Mouse (Mus musculus): Measurements from ENCODE around the gene Olfr635. TPM values are rescaled to one million over a fixed set of nuclear protein-coding genes. Genes with fewer than 3 reads are reported as not detected.

Olfr635 gene
- polyA plus RNA-seq, 1 experiment from 2014 or later: not detected

- no peak overlapping the region for H3K4me2 ChIP-seq
- H3K4me3 ChIP-seq: no peak overlapping the region
- H3K36me3 ChIP-seq: no peaks in the 10 kb centered on the region
- no peaks in the 10 kb centered on the region for H3K9me3 ChIP-seq
- H3K4me1 ChIP-seq (replicated peaks): no peaks in the 10 kb centered on the region
- no peak overlapping the region for H3K9ac ChIP-seq
- no peaks in the 10 kb centered on the region for H3K27me3 ChIP-seq
- no peak overlapping the region for H3K27ac ChIP-seq (replicated peaks)
- ATAC-seq (ENCODE audit: low read depth): no peak
- WGBS: 86% methylated on average over 3 of the region's 3 CpGs
Measured at GRCm38 (mm10) chr7:104026978-104027377, 56.0 kb downstream of the Olfr635 start.

DNA sequence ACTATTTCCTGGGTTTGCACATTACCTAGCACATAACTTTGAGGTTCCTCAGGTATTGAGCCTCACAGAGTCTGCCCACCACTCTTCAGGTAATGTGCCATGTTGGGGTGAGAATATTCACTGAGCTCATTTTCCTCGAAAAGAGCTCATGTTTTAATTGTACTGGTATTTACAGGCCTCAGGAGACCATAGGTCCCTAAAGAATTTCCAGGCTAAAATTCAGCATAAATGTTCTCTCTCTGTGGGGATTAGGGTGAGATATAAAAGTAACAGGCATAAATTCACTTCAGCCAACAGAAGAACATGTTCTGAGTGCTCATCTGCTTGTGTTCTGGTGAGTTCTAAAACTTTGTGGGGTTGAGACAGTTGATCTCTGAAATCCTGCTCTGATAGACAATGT, 64.2 kb downstream of the Olfr635 start, which contains the start of gene Olfr641:
Gene Olfr641, plus strand, starts transcription at position 301 of the 400 bp plus-strand sequence.
- H3K27me3 ChIP-seq: no peaks in the 10 kb centered on the region
- 72% methylated on average over 1 of the region's 1 CpGs for WGBS
- no peak for ATAC-seq (ENCODE audit: low read depth)
- H3K4me3 ChIP-seq: no peak within 1 kb of the TSS
- no peaks in the 10 kb centered on the region for H3K9me3 ChIP-seq
- H3K4me1 ChIP-seq (replicated peaks): no peaks in the 10 kb centered on the region
- H3K36me3 ChIP-seq: no peaks in the 10 kb centered on the region
- H3K4me2 ChIP-seq: no peak within 1 kb of the TSS
- H3K27ac ChIP-seq (replicated peaks): no peak within 1 kb of the TSS
- H3K9ac ChIP-seq: no peak within 1 kb of the TSS

Other genes with a start within 250 kb of the Olfr635 start
- not detected in 2 replicates for gene Olfr628, start 240.8 kb upstream of the Olfr635 start, polyA plus RNA-seq (2015; fragmentation: Nextera tagmentation; extraction: Ambion mirVana)
- not detected in 2 replicates for gene Olfr629, start 226.2 kb upstream of the Olfr635 start, polyA plus RNA-seq (2015; fragmentation: Nextera tagmentation; extraction: Ambion mirVana)
- gene Olfr630, start 213.8 kb upstream of the Olfr635 start, polyA plus RNA-seq (2015; fragmentation: Nextera tagmentation; extraction: Ambion mirVana): not detected in 2 replicates
- not detected in 2 replicates for gene Olfr69, start 199.6 kb upstream of the Olfr635 start, polyA plus RNA-seq (2015; fragmentation: Nextera tagmentation; extraction: Ambion mirVana)
- not detected in 2 replicates for gene Olfr68, start 191.5 kb upstream of the Olfr635 start, polyA plus RNA-seq (2015; fragmentation: Nextera tagmentation; extraction: Ambion mirVana)
- gene Olfr67, start 179.3 kb upstream of the Olfr635 start, polyA plus RNA-seq (2015; fragmentation: Nextera tagmentation; extraction: Ambion mirVana): not detected in 2 replicates
- gene Hbb-bt, start 157.2 kb upstream of the Olfr635 start, polyA plus RNA-seq (2015; fragmentation: Nextera tagmentation; extraction: Ambion mirVana): 1,029 and 1,038 TPM in 2 replicates
- gene Hbb-bs, start 143.1 kb upstream of the Olfr635 start, polyA plus RNA-seq (2015; fragmentation: Nextera tagmentation; extraction: Ambion mirVana): 1,894 and 2,140 TPM in 2 replicates
- gene Hbb-bh2, start 130.6 kb upstream of the Olfr635 start, polyA plus RNA-seq (2015; fragmentation: Nextera tagmentation; extraction: Ambion mirVana): not detected in 2 replicates
- gene Hbb-bh1, start 128.0 kb upstream of the Olfr635 start, polyA plus RNA-seq (2015; fragmentation: Nextera tagmentation; extraction: Ambion mirVana): 31.8 and 57.0 TPM in 2 replicates
- gene Hbb-y, start 117.9 kb upstream of the Olfr635 start, polyA plus RNA-seq (2015; fragmentation: Nextera tagmentation; extraction: Ambion mirVana): 3,874 and 4,036 TPM in 2 replicates
- gene Olfr66, start 84.9 kb upstream of the Olfr635 start, polyA plus RNA-seq (2015; fragmentation: Nextera tagmentation; extraction: Ambion mirVana): not detected in 2 replicates
- not detected in 2 replicates for gene Olfr64, start 76.7 kb upstream of the Olfr635 start, polyA plus RNA-seq (2015; fragmentation: Nextera tagmentation; extraction: Ambion mirVana)
- not detected in 2 replicates for gene Olfr65, start 67.7 kb upstream of the Olfr635 start, polyA plus RNA-seq (2015; fragmentation: Nextera tagmentation; extraction: Ambion mirVana)
- not detected in 2 replicates for gene Olfr631, start 42.3 kb upstream of the Olfr635 start, polyA plus RNA-seq (2015; fragmentation: Nextera tagmentation; extraction: Ambion mirVana)
- 0.08 TPM in 1 of 2 replicates, not detected in the other for gene Olfr632, start 36.8 kb upstream of the Olfr635 start, polyA plus RNA-seq (2015; fragmentation: Nextera tagmentation; extraction: Ambion mirVana)
- not detected in 2 replicates for gene Olfr633, start 26.7 kb upstream of the Olfr635 start, polyA plus RNA-seq (2015; fragmentation: Nextera tagmentation; extraction: Ambion mirVana)
- gene Olfr638, start 27.6 kb downstream of the Olfr635 start, polyA plus RNA-seq (2015; fragmentation: Nextera tagmentation; extraction: Ambion mirVana): not detected in 2 replicates
- not detected in 2 replicates for gene Olfr639, start 46.2 kb downstream of the Olfr635 start, polyA plus RNA-seq (2015; fragmentation: Nextera tagmentation; extraction: Ambion mirVana)
- gene Olfr640, start 54.4 kb downstream of the Olfr635 start, polyA plus RNA-seq (2015; fragmentation: Nextera tagmentation; extraction: Ambion mirVana): not detected in 2 replicates
- gene Olfr641, start 64.3 kb downstream of the Olfr635 start, polyA plus RNA-seq (2015; fragmentation: Nextera tagmentation; extraction: Ambion mirVana): not detected in 2 replicates
- not detected in 2 replicates for gene Olfr642, start 81.5 kb downstream of the Olfr635 start, polyA plus RNA-seq (2015; fragmentation: Nextera tagmentation; extraction: Ambion mirVana)
- not detected in 2 replicates for gene 4930516K23Rik, start 90.3 kb downstream of the Olfr635 start, polyA plus RNA-seq (2015; fragmentation: Nextera tagmentation; extraction: Ambion mirVana)
- gene Olfr644, start 100.7 kb downstream of the Olfr635 start, polyA plus RNA-seq (2015; fragmentation: Nextera tagmentation; extraction: Ambion mirVana): not detected in 2 replicates
- not detected in 2 replicates for gene Olfr645, start 114.3 kb downstream of the Olfr635 start, polyA plus RNA-seq (2015; fragmentation: Nextera tagmentation; extraction: Ambion mirVana)
- not detected in 2 replicates for gene Olfr646, start 133.7 kb downstream of the Olfr635 start, polyA plus RNA-seq (2015; fragmentation: Nextera tagmentation; extraction: Ambion mirVana)
- not detected in 2 replicates for gene Ubqln5, start 158.7 kb downstream of the Olfr635 start, polyA plus RNA-seq (2015; fragmentation: Nextera tagmentation; extraction: Ambion mirVana)
- gene Olfr643, start 166.3 kb downstream of the Olfr635 start, polyA plus RNA-seq (2015; fragmentation: Nextera tagmentation; extraction: Ambion mirVana): not detected in 2 replicates
- gene Ubqln3, start 172.1 kb downstream of the Olfr635 start, polyA plus RNA-seq (2015; fragmentation: Nextera tagmentation; extraction: Ambion mirVana): not detected in 2 replicates
- not detected in 2 replicates for gene Ubqlnl, start 179.4 kb downstream of the Olfr635 start, polyA plus RNA-seq (2015; fragmentation: Nextera tagmentation; extraction: Ambion mirVana)
- gene Olfm5, start 193.7 kb downstream of the Olfr635 start, polyA plus RNA-seq (2015; fragmentation: Nextera tagmentation; extraction: Ambion mirVana): not detected in 2 replicates
- gene Olfr648, start 212.2 kb downstream of the Olfr635 start, polyA plus RNA-seq (2015; fragmentation: Nextera tagmentation; extraction: Ambion mirVana): 0.23 and 0.25 TPM in 2 replicates
- not detected in 2 replicates for gene Olfr649, start 224.8 kb downstream of the Olfr635 start, polyA plus RNA-seq (2015; fragmentation: Nextera tagmentation; extraction: Ambion mirVana)
- 0.47 and 0.83 TPM in 2 replicates for gene Trim6, start 247.6 kb downstream of the Olfr635 start, polyA plus RNA-seq (2015; fragmentation: Nextera tagmentation; extraction: Ambion mirVana)